Mouse (Mus musculus): ENCODE results near the gene Supt20. TPM values are rescaled to one million over a fixed set of nuclear protein-coding genes. Genes with fewer than 3 reads are reported as not detected.
A peak's percentile ranks its signal among the peaks of the same experiment; 100 is the strongest.

Supt20 gene
- polyA plus RNA-seq, 1 experiment from 2014 or later = 117 TPM

- H3K4me3 ChIP-seq = no peak overlapping the region
- no peak for ATAC-seq (ENCODE audit: low FRiP score)
- 91% methylated on average over 6 of the region's 6 CpGs for WGBS
- H3K4me2 ChIP-seq (replicated peaks) = no peak overlapping the region
- H3K9me3 ChIP-seq (replicated peaks) = no peaks in the 10 kb centered on the region
- no peaks in the 10 kb centered on the region for H3K27me3 ChIP-seq
- H3K9ac ChIP-seq = no peak overlapping the region
- no peaks in the 10 kb centered on the region for H3K4me1 ChIP-seq
- H3K36me3 ChIP-seq = peaks cover 66% of the 10 kb centered on the region
- H3K27ac ChIP-seq = no peak overlapping the region
Measured at GRCm38 (mm10) chr3:54715461-54715860, 22.9 kb downstream of the Supt20 start.

- H3K36me3 ChIP-seq = peaks cover 65% of the 10 kb centered on the region
- no peaks in the 10 kb centered on the region for H3K4me1 ChIP-seq
- ATAC-seq (ENCODE audit: low FRiP score) = no peak
- no peaks in the 10 kb centered on the region for H3K27me3 ChIP-seq
- 73% methylated on average over 6 of the region's 6 CpGs for WGBS
- no peaks in the 10 kb centered on the region for H3K9me3 ChIP-seq (replicated peaks)
- no peak overlapping the region for H3K27ac ChIP-seq
- no peak overlapping the region for H3K9ac ChIP-seq
- no peak overlapping the region for H3K4me3 ChIP-seq
- no peak overlapping the region for H3K4me2 ChIP-seq (replicated peaks)
Measured at GRCm38 (mm10) chr3:54717348-54717747, 24.7 kb downstream of the Supt20 start.

GRCm38 (mm10) chr3:54718947-54719346, 26.3 kb downstream of the Supt20 start:
- H3K27ac ChIP-seq = no peak overlapping the region
- H3K9ac ChIP-seq = no peak overlapping the region
- no peaks in the 10 kb centered on the region for H3K9me3 ChIP-seq (replicated peaks)
- H3K4me3 ChIP-seq = no peak overlapping the region
- peaks cover 74% of the 10 kb centered on the region for H3K36me3 ChIP-seq
- ATAC-seq (ENCODE audit: low FRiP score) = no peak
- H3K4me2 ChIP-seq (replicated peaks) = no peak overlapping the region
- no peaks in the 10 kb centered on the region for H3K27me3 ChIP-seq
- 56% methylated on average over 3 of the region's 3 CpGs for WGBS
- no peaks in the 10 kb centered on the region for H3K4me1 ChIP-seq

- 81% methylated on average over 10 of the region's 10 CpGs for WGBS
- no peak for ATAC-seq (ENCODE audit: low FRiP score)
- Histone ChIP-seq H3K27me3 (no peaks in the 10 kb centered on the region), H3K4me3 (no peak overlapping the region), H3K9me3 (replicated peaks) (no peaks in the 10 kb centered on the region), H3K27ac (no peak overlapping the region), H3K4me2 (replicated peaks) (no peak overlapping the region), H3K9ac (no peak overlapping the region), H3K36me3 (peaks cover 61% of the 10 kb centered on the region), H3K4me1 (no peaks in the 10 kb centered on the region)
Measured at GRCm38 (mm10) chr3:54723741-54724500, 31.3 kb downstream of the Supt20 start.

GRCm38 (mm10) chr3:54725344-54725743, 32.7 kb downstream of the Supt20 start:
- no peaks in the 10 kb centered on the region for H3K9me3 ChIP-seq (replicated peaks)
- no peaks in the 10 kb centered on the region for H3K4me1 ChIP-seq
- H3K27me3 ChIP-seq = no peaks in the 10 kb centered on the region
- no peak for ATAC-seq (ENCODE audit: low FRiP score)
- no peak overlapping the region for H3K4me2 ChIP-seq (replicated peaks)
- H3K36me3 ChIP-seq = peaks cover 71% of the 10 kb centered on the region
- 91% methylated on average over 2 of the region's 2 CpGs for WGBS
- H3K27ac ChIP-seq = no peak overlapping the region
- no peak overlapping the region for H3K9ac ChIP-seq
- no peak overlapping the region for H3K4me3 ChIP-seq

- Histone ChIP-seq H3K4me2 (replicated peaks) (no peak overlapping the region), H3K36me3 (peaks cover 71% of the 10 kb centered on the region), H3K9ac (no peak overlapping the region), H3K9me3 (replicated peaks) (no peaks in the 10 kb centered on the region), H3K27ac (no peak overlapping the region), H3K4me1 (no peaks in the 10 kb centered on the region), H3K4me3 (no peak overlapping the region), H3K27me3 (no peaks in the 10 kb centered on the region)
- WGBS = 95% methylated on average over 2 of the region's 2 CpGs
- no peak for ATAC-seq (ENCODE audit: low FRiP score)
Measured at GRCm38 (mm10) chr3:54727588-54727987, 35.0 kb downstream of the Supt20 start.

- no peak for ATAC-seq (ENCODE audit: low FRiP score)
- H3K27ac ChIP-seq = no peak overlapping the region
- no peaks in the 10 kb centered on the region for H3K4me1 ChIP-seq
- no peaks in the 10 kb centered on the region for H3K27me3 ChIP-seq
- WGBS = 94% methylated on average over 6 of the region's 6 CpGs
- H3K4me3 ChIP-seq = no peak overlapping the region
- no peak overlapping the region for H3K9ac ChIP-seq
- no peak overlapping the region for H3K4me2 ChIP-seq (replicated peaks)
- peaks cover 66% of the 10 kb centered on the region for H3K36me3 ChIP-seq
- H3K9me3 ChIP-seq (replicated peaks) = no peaks in the 10 kb centered on the region
Measured at GRCm38 (mm10) chr3:54728100-54728499, 35.5 kb downstream of the Supt20 start.

GRCm38 (mm10) chr3:54731626-54732150, 39.1 kb downstream of the Supt20 start:
- Histone ChIP-seq H3K4me2 (replicated peaks) (no peak overlapping the region), H3K27me3 (no peaks in the 10 kb centered on the region), H3K9ac (no peak overlapping the region), H3K4me3 (no peak overlapping the region), H3K36me3 (peaks cover 54% of the 10 kb centered on the region), H3K27ac (no peak overlapping the region), H3K4me1 (peaks cover 12% of the 10 kb centered on the region), H3K9me3 (replicated peaks) (no peaks in the 10 kb centered on the region)
- 93% methylated on average over 8 of the region's 8 CpGs for WGBS
- ATAC-seq (ENCODE audit: low FRiP score) = no peak

- Histone ChIP-seq H3K9me3 (replicated peaks) (no peaks in the 10 kb centered on the region), H3K4me3 (no peak overlapping the region), H3K36me3 (peaks cover 47% of the 10 kb centered on the region), H3K27ac (no peak overlapping the region), H3K4me1 (peaks cover 12% of the 10 kb centered on the region), H3K27me3 (no peaks in the 10 kb centered on the region), H3K4me2 (replicated peaks) (no peak overlapping the region), H3K9ac (no peak overlapping the region)
- no peak for ATAC-seq (ENCODE audit: low FRiP score)
- 91% methylated on average over 4 of the region's 4 CpGs for whole genome bisulfite sequencing
Measured at GRCm38 (mm10) chr3:54732371-54732770, 39.8 kb downstream of the Supt20 start.

- WGBS = under 1% methylated on average over 63 of the region's 84 CpGs
- H3K4me3 ChIP-seq = peak overlapping the region; percentile 93
- H3K4me1 ChIP-seq = peaks cover 12% of the 10 kb centered on the region
- no peaks in the 10 kb centered on the region for H3K9me3 ChIP-seq (replicated peaks)
- peak overlapping the region; percentile 99 for H3K27ac ChIP-seq
- peak overlapping the region; percentile 75 for H3K4me2 ChIP-seq (replicated peaks)
- H3K27me3 ChIP-seq = no peaks in the 10 kb centered on the region
- H3K9ac ChIP-seq = peak overlapping the region; percentile 94
- peaks cover 30% of the 10 kb centered on the region for H3K36me3 ChIP-seq
- peak; percentile 96 for ATAC-seq (ENCODE audit: low FRiP score)
Measured at GRCm38 (mm10) chr3:54734411-54735246, 42.0 kb downstream of the Supt20 start.

GRCm38 (mm10) chr3:54735247-54736046, 42.8 kb downstream of the Supt20 start, which contains the start of the genes Exosc8 and Alg5:
TSS of gene Exosc8 (minus strand) at chr3:54735393.
TSS of gene Alg5 (plus strand) at chr3:54735539.
- ATAC-seq (ENCODE audit: low FRiP score) = peak; percentile 95
- H3K9ac ChIP-seq = peak within 1 kb of the TSS; percentile 94
- H3K4me3 ChIP-seq = peak within 1 kb of the TSS; percentile 93
- H3K4me1 ChIP-seq = peaks cover 12% of the 10 kb centered on the region
- H3K9me3 ChIP-seq (replicated peaks) = no peaks in the 10 kb centered on the region
- whole genome bisulfite sequencing = under 1% methylated on average over 65 of the region's 65 CpGs
- H3K27me3 ChIP-seq = no peaks in the 10 kb centered on the region
- H3K36me3 ChIP-seq = peaks cover 26% of the 10 kb centered on the region
- H3K27ac ChIP-seq = peak within 1 kb of the TSS; percentile 99
- H3K4me2 ChIP-seq (replicated peaks) = peak within 1 kb of the TSS; percentile 75
